Mouse (Mus musculus) megakaryocyte, embryonic 14.5 days (primary cell): ENCODE data around the gene Abat.

Experiments used
- FLI1 ChIP-seq: IDR thresholded peaks from 2 replicates; pipeline ENCODE4 v1.6.1; 2012; ENCODE audit warnings: low read length, inconsistent platforms, mixed read lengths
- GATA1 ChIP-seq: IDR thresholded peaks from 3 replicates; pipeline ENCODE4 v1.6.1; 2012; ENCODE audit warnings: mixed read lengths, low read length, inconsistent platforms, borderline replicate concordance

DNA sequence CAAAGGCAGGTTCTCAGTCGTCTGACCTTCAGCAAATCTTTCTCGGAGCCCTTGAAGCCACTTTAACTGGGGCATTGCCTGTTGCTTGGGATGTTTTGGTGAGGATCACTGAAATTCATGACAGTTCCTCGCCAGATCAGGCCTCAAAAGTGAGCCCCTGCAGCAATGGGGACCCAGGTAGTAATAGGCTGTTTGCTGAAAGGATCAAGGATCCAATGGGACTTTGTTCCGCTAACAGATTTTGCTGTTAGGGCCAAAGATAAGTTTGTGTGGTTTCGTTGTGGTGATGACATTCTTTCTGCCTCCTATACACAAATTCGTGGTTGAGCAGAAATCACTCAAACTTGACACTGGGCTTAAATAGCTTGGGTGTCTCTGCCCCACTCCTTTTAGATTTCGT is 124.9 kb downstream of the Abat start:
- TF ChIP-seq GATA1 (no peak), FLI1 (no peak)
